Mouse (Mus musculus): ENCODE results near the gene Ehbp1.

DNA sequence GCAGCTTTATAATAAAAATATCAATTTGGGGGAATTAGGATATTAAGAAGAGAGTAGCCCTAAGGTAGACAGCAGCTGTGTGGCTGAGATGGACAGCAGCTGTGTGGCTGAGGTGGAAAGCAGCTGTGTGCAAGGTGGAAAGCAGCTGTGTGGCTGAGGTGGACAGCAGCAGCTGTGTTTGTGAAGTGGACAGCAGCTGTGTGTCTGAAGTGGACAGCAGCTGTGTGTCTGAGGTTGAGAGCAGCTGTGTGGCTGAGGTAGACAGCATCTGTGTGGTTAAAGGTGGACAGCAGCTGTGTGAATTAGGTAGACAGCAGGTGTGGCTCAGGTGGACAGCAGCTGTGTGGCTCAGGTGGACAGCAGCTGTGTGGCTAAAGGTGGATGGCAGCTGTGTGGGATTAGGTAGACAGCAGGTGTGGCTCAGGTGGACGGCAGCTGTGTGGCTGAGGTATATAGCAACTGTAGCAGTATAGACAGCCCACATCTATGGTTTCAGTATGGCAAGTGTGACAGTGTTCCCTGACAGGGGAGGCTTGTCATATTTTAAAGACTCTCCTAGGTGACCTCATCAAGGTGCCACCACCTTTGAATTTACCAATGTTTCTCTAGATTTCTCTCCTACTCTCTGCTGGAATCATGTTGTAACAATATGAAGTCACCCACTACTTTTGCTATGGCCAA, 30.7 kb upstream of the Ehbp1 start:
- TF ChIP-seq CTCF (IDR thresholded peaks at IDR 0.05; ENCODE audit: insufficient read depth, low read depth, low read length) (no peak), POLR2A (IDR thresholded peaks at IDR 0.05; ENCODE audit: insufficient read depth, low read depth, low read length) (no peak)

Measured in olfactory bulb, adult 2 months (tissue).